Mouse (Mus musculus) cerebellum, adult 9-11 months (tissue): ENCODE data around the gene Tmem171.

Experiments used
- DNase-seq: peaks from one replicate; pipeline ENCODE4 v3.0.0; 2022

Tmem171 gene

GRCm38 (mm10) chr13:98638507-98639166 is 56.0 kb downstream of the Tmem171 start:
- DNase-seq = no peak

DNA sequence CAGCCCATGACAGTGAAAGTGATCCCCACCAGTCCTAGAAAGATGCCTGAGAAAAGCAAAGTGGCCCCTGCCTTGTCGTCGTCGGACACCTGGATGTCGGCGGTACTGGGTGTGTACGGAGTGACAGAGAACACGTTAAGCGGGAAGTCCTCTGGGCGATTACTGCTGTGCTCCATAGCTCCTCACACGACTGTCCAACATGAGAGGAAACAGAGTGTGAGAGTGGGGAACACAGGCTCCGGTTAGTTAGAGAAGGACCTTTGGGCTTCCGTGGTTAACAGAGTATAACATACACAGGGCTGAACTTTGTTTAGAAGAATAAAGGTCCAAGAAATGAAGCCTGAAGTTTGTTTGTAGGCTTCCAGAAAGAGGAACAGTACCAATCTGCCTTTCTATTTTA is 57.5 kb downstream of the Tmem171 start, which contains the start of gene Tmem174:
Gene Tmem174, minus strand, starts transcription at position 266 of the 400 bp plus-strand sequence.
- DNase-seq = no peak

DNA sequence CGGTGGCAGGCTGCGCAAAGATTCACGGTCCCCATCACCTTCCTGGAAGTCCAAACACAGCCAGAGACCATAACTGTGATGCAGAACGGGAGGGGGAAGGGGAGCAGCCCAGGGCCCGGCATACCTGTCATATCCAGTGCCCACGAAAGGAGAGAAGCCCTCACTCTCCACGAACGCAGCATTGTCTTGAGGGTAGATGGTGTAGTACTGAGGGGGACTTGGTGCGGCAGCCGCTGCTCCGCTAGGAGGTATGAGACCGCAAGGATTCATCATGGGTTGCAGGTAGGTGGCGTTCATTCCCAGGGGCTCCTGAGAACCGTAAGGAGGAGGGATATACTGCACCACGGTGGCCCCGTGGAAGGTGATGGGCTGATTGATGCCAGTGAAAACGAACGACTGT is 58.1 kb downstream of the Tmem171 start:
- no peak for DNase-seq
